Mouse (Mus musculus) NIH3T3 (cell line): ENCODE measurements around the gene Selenoi.
"Not testable (repeated sequence)": the region's sequence is repeated elsewhere in the genome, so short reads cannot be mapped to it uniquely, and the experiment has no call there.

Experiments used
- DNase-seq: peaks from one replicate; pipeline ENCODE4 v3.0.0-alpha.2; 2012; ENCODE audit warnings: low read depth

Selenoi gene

DNA sequence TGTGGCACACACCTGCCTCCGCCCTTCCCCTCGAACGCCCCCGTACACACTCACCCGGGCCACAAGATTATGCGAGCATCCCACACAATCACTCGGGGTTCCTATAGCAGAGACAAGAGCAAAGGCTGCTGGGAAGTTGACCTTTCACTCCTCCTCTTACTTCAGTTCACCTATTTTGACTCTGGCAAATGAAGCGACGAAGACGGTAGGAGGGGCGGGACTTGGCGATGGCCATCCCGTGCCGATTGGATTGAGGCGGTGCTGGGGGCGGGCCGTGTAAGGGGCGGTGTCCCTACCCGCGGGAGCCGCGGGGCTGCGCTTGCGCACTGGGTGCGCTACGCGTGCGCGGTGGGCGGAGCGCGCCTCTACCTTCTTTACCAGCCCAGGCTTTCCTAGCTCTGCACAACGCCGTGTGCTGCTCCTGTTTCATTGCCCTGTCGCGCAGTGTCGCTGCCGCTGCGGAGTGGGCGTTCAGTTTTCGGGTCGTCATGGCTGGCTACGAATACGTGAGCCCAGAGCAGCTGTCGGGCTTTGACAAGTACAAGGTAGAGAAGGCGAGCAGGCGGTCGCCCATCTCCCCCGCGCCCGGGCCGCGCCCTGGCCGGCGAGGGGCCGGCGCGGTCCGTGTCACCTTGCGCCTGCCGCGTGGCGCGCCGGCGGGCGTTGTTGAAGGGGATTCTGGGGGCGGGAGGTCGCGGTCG is at the start of gene Selenoi:
Gene Selenoi (plus strand): TSS at position 311 of the 701 bp plus-strand sequence.
- DNase-seq: peak; percentile 99

GRCm38 (mm10) chr5:30187687-30188485 is 44.5 kb upstream of the Selenoi start:
- DNase-seq: peak; percentile 21

GRCm38 (mm10) chr5:30192452-30192851 is 39.9 kb upstream of the Selenoi start:
- DNase-seq: peak; percentile 37

GRCm38 (mm10) chr5:30195340-30195739 is 37.0 kb upstream of the Selenoi start:
- DNase-seq: no peak

- DNase-seq: no peak
Measured at GRCm38 (mm10) chr5:30198257-30198656, 34.1 kb upstream of the Selenoi start.

- DNase-seq: peak; percentile 65
Measured at GRCm38 (mm10) chr5:30201521-30201920, 30.9 kb upstream of the Selenoi start.

DNA sequence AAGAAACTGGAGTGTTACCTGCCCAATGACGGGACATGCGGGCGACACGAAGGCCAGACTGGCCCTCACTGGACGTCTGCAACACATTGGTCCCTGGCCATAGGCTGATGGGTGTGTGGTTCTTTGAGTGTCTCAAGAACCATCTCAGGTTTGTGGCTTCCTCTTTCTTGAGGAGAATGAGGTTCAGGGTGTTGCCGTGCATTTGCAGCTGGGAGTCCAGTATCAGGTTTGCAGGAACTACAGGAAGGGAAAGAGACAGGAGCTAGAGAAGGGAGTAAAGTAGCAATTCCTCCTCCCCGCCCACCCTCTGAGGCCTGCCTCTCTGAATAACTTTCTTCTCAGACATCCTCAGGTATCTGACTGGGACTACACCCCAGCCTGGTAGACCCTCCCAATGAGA is 30.2 kb upstream of the Selenoi start:
- DNase-seq: no peak

DNA sequence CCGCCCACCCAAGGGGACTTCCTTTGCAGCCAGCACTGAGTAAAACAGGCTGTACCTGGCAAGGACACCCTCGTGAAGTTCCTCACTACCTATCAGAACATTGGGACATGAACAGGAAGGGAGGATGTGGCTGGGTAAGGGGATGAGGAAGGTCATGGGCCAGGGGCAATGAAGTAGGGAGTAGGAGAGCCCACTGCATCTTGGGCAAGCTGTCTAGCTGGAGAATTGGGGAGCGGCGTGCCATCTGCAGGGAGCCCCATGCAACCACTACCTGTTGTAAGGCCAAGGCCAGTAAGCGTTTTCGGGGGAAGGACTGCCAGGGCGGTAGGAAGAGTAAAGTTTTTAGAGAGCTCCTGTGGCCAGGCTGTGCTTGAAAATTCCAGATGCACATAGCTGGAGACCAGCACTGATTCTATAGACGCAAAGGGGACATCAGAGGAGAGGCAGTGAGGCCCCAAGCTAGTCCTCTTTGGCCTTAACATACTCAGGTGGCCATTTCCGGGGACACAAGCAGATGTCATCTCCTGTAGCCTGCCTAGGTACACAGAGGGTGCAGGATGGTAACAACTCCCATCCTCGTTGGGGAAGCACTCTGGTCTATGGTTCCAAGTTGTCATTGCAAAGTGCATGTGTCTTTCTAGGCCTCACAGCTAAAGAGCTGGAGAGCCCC is 29.0 kb upstream of the Selenoi start:
- no peak for DNase-seq

DNA sequence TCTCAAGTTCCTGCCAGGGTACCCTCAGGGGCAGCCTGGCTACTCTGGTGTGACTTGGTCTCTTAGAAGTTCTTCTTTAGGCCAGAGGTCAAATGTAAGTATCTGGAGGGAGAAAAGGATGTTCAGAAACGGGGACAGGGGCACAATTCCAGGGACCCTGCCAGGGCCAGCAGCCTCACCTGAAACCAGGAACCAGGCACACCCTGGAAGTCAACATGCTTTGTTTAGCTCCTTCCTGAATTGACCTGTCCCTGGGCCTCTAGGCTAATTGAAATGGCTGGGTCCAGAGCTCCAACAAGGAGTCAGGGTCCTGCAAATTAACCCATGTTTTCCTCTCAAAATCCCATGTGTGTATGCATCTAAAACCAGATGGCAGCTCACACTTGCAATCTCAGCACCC is 27.9 kb upstream of the Selenoi start:
- no peak for DNase-seq

GRCm38 (mm10) chr5:30205034-30205433 is 27.3 kb upstream of the Selenoi start:
- no peak for DNase-seq

DNA sequence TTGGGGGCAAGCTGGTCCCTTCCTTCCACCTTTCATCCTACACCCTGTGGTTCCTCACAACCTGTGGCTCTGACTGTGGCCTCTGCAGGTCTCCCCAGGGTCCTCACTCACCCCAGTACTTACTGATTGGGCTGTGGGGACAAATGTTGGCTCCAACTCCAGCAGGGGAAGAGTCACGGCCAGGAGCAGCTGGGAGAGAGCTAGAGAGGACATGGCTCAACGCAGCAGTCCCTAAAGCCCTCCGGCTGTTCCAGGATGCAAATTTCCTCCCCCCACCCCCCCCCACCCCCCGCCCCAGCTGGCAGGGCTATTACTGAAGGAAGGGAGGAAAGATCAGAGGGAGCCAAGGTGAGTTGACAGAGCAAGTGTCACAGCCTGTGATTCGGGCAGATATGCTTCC is 26.9 kb upstream of the Selenoi start, which contains the start of gene Adgrf3:
Gene Adgrf3 (minus strand): TSS at position 230 of the 400 bp plus-strand sequence.
- DNase-seq: no peak

DNA sequence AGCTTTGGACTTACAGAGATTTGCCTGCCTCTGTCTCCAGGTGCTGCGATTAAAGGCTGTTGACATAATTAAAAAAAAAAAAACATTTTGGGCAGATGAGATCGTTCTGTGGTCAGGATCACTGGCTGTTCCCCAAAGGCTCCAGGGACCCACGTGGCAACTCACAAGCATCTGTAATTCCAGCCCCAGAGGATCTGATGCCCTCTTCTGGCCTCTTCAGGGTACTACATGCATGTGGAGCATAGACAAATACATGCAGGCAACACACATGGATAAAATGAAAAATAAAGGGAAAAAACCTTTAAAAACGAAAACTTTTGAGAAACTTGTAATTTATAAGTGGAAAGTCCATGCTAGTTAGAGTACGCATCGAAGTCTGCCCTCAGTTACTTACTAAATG is 25.1 kb upstream of the Selenoi start:
- DNase-seq: peak; percentile 68

- not testable (repeated sequence) for DNase-seq
Measured at GRCm38 (mm10) chr5:30210758-30211157, 21.6 kb upstream of the Selenoi start.

DNA sequence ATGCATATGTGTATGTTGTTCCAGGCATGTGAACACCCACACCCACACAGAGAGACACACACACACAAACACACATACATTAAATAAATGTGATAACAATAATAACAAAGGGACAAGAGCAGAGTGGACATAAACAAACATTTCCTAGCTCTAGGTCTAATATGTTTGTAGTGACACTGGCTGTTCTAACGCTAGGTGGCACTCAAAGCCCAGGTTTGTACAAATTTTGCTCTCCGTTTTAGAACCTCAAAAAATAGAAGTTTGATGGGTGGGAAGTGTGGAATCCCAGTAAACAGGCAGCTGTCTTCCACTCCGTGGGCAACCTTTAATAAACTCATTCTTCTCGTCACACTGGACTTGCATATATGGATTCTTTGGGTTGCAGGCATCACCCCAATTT is 17.5 kb upstream of the Selenoi start:
- peak; percentile 85 for DNase-seq

- peak; percentile 70 for DNase-seq
Measured at GRCm38 (mm10) chr5:30215970-30216369, 16.4 kb upstream of the Selenoi start.

GRCm38 (mm10) chr5:30219715-30220114 is 12.7 kb upstream of the Selenoi start:
- no peak for DNase-seq

DNA sequence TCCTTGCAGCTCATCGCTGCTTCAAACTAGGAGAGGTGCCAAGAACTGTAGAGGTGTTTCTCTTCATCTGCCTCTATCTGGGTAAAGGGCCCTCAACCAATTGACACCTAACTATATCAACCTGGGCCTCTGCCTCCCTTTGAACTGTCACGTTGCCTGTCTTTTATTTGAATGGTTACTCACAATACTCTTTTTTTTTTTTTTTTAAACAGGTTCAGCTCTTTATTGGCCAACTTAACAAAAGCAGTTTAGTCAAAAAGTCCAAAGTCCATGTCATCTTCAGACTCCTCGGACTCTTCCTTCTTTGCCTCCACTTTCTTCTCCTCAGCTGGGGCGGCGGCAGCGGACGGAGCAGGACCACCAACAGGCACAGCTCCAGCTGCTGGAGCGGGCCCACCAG is 11.7 kb upstream of the Selenoi start:
- no peak for DNase-seq

DNA sequence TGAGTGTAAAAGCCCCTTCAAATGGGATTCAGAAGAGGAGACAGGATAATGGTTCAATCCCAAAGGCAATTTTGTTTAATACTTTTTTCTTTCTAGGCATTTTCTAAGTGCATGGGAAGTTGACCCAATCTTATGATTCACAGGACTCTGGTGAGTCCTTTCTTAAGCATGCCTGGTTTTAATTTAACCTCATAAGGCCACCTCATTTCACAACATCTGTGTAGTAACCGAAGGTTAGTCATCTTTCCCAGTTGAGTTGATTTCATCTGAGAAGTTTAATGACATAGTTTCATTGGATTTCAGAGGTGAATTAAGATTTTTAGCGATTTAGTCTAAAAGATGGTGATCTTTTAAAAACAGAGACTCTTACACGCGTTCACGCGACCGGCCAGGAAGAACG is 9.7 kb upstream of the Selenoi start:
- DNase-seq: peak; percentile 82

GRCm38 (mm10) chr5:30230901-30231300 is 1.5 kb upstream of the Selenoi start:
- peak; percentile 69 for DNase-seq

DNA sequence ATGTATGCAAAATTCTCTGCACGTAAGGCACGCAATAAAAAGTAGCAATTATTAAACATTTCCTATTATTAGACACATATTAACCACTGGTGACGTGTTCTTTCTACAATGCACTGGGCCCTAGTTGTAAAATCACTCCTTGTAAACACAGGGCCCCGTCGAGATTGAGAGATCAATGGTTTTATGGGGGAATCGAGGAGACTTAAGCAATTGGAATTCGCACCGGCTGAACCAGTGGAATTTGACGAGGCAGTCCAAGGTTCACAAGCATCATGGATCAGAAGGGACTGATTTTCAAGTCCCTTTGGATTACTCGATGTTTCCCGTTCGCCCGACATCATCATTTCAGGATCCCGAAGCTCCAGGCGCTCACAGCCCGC is 500 bp upstream of the Selenoi start:
- no peak for DNase-seq

DNA sequence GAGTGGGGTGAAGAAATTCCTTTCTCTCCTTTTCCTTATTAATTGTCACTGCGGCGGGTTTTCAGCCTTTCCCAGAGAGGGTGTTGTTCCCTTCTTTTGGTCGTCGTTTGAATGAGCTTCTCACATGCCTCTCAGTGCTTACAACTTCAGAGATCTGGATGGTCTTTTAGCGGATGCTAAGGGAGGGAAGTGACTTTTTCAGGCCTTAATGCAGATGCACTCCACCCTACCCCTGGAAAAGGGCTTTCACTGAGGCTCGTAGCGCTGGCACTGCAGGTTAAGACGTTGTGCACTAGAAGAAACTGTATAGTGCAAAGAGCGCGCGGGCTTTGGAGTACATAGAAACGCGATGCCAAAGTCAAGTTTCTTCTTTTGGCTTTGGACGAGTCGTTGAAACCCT is 661 bp downstream of the Selenoi start:
- DNase-seq: peak; percentile 34

DNA sequence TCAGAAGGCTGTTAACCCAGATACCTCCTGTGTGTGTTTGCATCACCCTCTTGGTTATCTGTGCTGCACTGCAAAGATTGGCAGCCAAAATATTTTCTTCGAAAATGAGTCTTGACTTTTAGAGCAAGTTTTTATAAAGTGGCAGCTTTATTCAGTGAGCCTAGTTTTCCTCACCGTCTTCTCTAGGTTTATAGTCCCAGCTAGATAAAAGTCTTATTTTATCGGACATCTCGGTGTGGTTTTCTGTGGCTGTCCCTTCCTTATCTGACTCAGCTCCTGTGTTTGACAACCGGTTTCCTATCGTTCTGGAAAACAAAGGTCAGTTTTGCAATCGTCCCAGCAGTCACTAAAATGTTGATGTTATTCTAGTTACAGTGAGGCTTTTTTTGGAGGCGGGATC is 1.6 kb downstream of the Selenoi start:
- DNase-seq: no peak

DNA sequence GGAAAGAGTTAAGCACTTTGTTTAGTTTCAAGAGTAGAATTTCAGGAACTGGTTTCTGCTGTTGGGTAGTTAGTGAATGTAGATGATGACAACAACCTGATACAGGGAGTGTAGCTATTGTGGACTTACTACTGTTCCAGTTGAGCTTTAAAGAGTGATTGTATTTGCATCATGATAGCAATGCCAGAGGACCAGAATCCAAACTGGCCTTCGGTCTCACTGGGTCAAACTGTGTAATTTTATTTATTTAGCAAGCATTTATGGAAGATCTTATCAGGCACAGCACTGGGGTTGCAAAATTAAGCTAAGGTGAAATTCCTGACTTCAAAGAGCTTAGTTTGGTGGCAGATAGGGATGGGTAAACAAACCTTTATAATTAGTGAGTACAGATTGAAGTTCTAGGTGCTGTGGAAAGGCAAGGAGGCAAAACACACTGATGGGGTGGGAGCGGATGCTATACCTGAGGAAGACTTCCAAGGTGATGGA is 3.3 kb downstream of the Selenoi start:
- DNase-seq: no peak
